Mouse (Mus musculus) G1E (cell line): ENCODE measurements around the gene Zer1. TPM values are rescaled to one million over a fixed set of nuclear protein-coding genes. Genes with fewer than 3 reads are reported as not detected.

ENCODE experiments used
- ATAC-seq: 2 replicates; pipeline ENCODE4 v1.8.0; 2016; ENCODE audit warnings: mild to moderate bottlenecking; ENCODE audit not compliant: insufficient number of reproducible peaks, poor library complexity, low FRiP score, severe bottlenecking; ENCODE audit errors: extremely low read depth
- DNase-seq: peaks from one replicate; pipeline ENCODE4 v3.0.0; 2012; ENCODE audit warnings: low spot score
- H3K27me3 ChIP-seq: 2 replicates; pipeline ENCODE4 v1.6.1; 2012; ENCODE audit warnings: mild to moderate bottlenecking, low read length, inconsistent platforms; ENCODE audit not compliant: insufficient read depth
- H3K36me3 ChIP-seq: replicated peaks from 2 replicates; pipeline ENCODE3; 2012; ENCODE audit warnings: mild to moderate bottlenecking, inconsistent platforms
- H3K4me1 ChIP-seq: 2 replicates; pipeline ENCODE4 v1.6.1; 2012; ENCODE audit warnings: low read depth, low read length, inconsistent platforms, mixed read lengths; ENCODE audit not compliant: insufficient read depth
- H3K4me3 ChIP-seq: 2 replicates; pipeline ENCODE4 v1.5.1; 2012; ENCODE audit warnings: low read depth, mild to moderate bottlenecking, inconsistent platforms, low read length, moderate library complexity, mixed read lengths
- H3K9me3 ChIP-seq: replicated peaks from 2 replicates; pipeline ENCODE4 v1.6.1; 2012; ENCODE audit warnings: inconsistent platforms
- CTCF ChIP-seq: IDR thresholded peaks from 2 replicates; pipeline ENCODE4 v1.5.1; 2012; ENCODE audit warnings: low read depth, low read length, inconsistent platforms, mixed read lengths
- GATA1 ChIP-seq: IDR thresholded peaks from 2 replicates; pipeline ENCODE4 v1.6.1; 2012; ENCODE audit warnings: borderline replicate concordance, low read length, inconsistent platforms, mixed read lengths
- GATA2 ChIP-seq: IDR thresholded peaks from 2 replicates; pipeline ENCODE4 v1.6.1; 2012; ENCODE audit warnings: low read depth, low read length, inconsistent platforms, borderline replicate concordance
- POLR2AphosphoS5 ChIP-seq: IDR thresholded peaks from 2 replicates; pipeline ENCODE4 v1.6.1; 2012; ENCODE audit warnings: low read depth, low read length, inconsistent platforms; ENCODE audit not compliant: insufficient replicate concordance
- TAL1 ChIP-seq: conservative IDR thresholded peaks from 2 replicates; pipeline ENCODE4 v1.6.1; 2012; ENCODE audit warnings: low read depth, low read length, inconsistent platforms, mixed read lengths
- polyA plus RNA-seq: library from polyadenylated mRNA; stranded (reverse); fragments of >175 nt; gene quantifications from 2 replicates; pipeline ENCODE4 v1.2.3, GENCODE M21; 2012
- total RNA-seq, 2 experiments: library from RNA; stranded (forward) in 1 of 2; stranded (reverse) in 1 of 2; fragments of 200-1000 nt in 1 of 2; fragments of >200 nt in 1 of 2; fragmentation: Nextera tagmentation in 1 of 2; gene quantifications; 2 replicates each; pipeline ENCODE4 v1.2.3; 2014 to 2017

Zer1 gene
- total RNA-seq (2014; fragmentation: Nextera tagmentation) (25.1 and 25.8 TPM in 2 replicates), total RNA-seq (2017) (9.7 and 10.4 TPM in 2 replicates), polyA plus RNA-seq (13.2 and 18.9 TPM in 2 replicates)

GRCm38 (mm10) chr2:30124472-30125274, at the start of gene Zer1:
TSS of gene Zer1 (minus strand) at chr2:30124585.
- DNase-seq (peak; percentile 92), ATAC-seq (peak; percentile 91)
- TF ChIP-seq TAL1 (no peak), CTCF (no peak), GATA2 (no peak), POLR2AphosphoS5 (no peak), GATA1 (no peak)
- Histone ChIP-seq H3K36me3 (peaks cover 29% of the 10 kb centered on the region), H3K4me3 (peak within 1 kb of the TSS; percentile 80), H3K9me3 (no peaks in the 10 kb centered on the region), H3K4me1 (peaks cover 29% of the 10 kb centered on the region), H3K27me3 (no peaks in the 10 kb centered on the region)

GRCm38 (mm10) chr2:30173541-30174240, 49.3 kb upstream of the Zer1 start:
- H3K27me3 ChIP-seq, result no peaks in the 10 kb centered on the region
- peaks cover 7% of the 10 kb centered on the region for H3K9me3 ChIP-seq
- H3K36me3 ChIP-seq, result peaks cover 58% of the 10 kb centered on the region
- H3K4me1 ChIP-seq, result peaks cover 72% of the 10 kb centered on the region
- DNase-seq (no peak), ATAC-seq (no peak)
- TF ChIP-seq GATA1, result no peak
- TF ChIP-seq GATA2, result no peak
- TF ChIP-seq POLR2AphosphoS5, result no peak
- no peak for TF ChIP-seq TAL1
- TF ChIP-seq CTCF, result no peak
- H3K4me3 ChIP-seq, result no peak overlapping the region

- H3K4me1 ChIP-seq, result peaks cover 56% of the 10 kb centered on the region
- DNase-seq (peak; percentile 51), ATAC-seq (no peak)
- H3K36me3 ChIP-seq, result peaks cover 53% of the 10 kb centered on the region
- H3K9me3 ChIP-seq, result peaks cover 21% of the 10 kb centered on the region
- H3K4me3 ChIP-seq, result peak overlapping the region; percentile 80
- no peaks in the 10 kb centered on the region for H3K27me3 ChIP-seq
- TF ChIP-seq TAL1 (no peak), GATA2 (no peak), GATA1 (no peak), CTCF (no peak), POLR2AphosphoS5 (no peak)
Measured at GRCm38 (mm10) chr2:30171997-30172382, 47.6 kb upstream of the Zer1 start.

- no peak for TF ChIP-seq GATA1
- no peak for TF ChIP-seq GATA2
- no peak for TF ChIP-seq POLR2AphosphoS5
- no peak for TF ChIP-seq CTCF
- TF ChIP-seq TAL1, result no peak
- peak within 1 kb of the TSS; percentile 80 for H3K4me3 ChIP-seq
- DNase-seq (peak; percentile 92), ATAC-seq (peak; percentile 85)
- peaks cover 25% of the 10 kb centered on the region for H3K9me3 ChIP-seq
- H3K36me3 ChIP-seq, result peaks cover 48% of the 10 kb centered on the region
- peaks cover 52% of the 10 kb centered on the region for H3K4me1 ChIP-seq
- H3K27me3 ChIP-seq, result no peaks in the 10 kb centered on the region
Measured at GRCm38 (mm10) chr2:30171371-30171996, 47.1 kb upstream of the Zer1 start, which contains the start of gene Endog. TSS of gene Endog (plus strand) at chr2:30171493.

GRCm38 (mm10) chr2:30166677-30167076, 42.3 kb upstream of the Zer1 start:
- peaks cover under 1% of the 10 kb centered on the region for H3K36me3 ChIP-seq

More at GRCm38 (mm10) chr2:30166677-30167076, 42.3 kb upstream of the Zer1 start:
- DNase-seq (no peak), ATAC-seq (no peak)
- TF ChIP-seq GATA2, result no peak
- TF ChIP-seq TAL1, result no peak
- no peak for TF ChIP-seq GATA1
- no peak for TF ChIP-seq POLR2AphosphoS5
- no peak for TF ChIP-seq CTCF
- Histone ChIP-seq H3K4me1 (peaks cover 7% of the 10 kb centered on the region), H3K9me3 (peaks cover 30% of the 10 kb centered on the region), H3K4me3 (no peak overlapping the region), H3K27me3 (peaks cover 11% of the 10 kb centered on the region)
